In the genomic region with DNA sequence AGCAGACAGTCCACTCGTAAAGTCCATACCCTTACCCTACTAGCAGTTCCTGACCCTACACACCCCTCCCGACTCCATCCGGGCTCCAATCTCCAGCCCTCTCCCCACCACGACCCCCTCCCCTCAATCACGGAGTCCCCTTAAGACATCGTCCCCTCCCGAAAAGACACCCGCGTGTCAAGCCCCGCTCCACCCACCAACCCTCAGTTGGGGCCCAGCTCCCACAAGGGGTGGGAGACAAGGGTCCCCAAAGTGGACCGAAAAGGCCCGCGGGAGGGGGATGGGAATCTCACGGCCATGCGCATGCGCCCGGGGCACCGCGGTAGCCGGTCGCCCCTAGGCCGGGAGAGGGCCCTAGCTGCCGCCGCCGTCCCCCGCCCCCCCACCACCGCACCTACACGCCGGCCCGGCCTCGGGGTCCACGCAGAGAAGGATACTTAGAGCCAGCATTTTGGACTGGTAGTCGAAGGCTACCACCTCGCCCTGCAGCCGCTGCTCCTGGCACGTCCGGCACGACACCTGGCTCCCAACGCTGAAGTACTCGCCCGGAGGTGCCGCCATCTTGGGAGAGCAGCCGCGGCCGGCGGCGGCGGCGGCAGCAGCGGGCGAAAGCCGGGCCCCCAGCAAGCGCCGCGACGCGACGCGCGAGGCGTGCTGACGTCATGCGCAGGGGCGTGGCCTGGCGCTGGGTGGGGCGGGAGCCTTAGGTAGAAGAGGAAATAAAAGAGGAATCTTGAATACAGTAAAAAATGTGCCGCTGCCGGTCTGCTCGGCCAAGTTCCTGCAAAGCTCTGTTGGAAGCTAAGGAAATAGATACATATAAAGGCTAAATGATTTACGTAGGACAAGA, we compare ENCODE assay signal across 7 mouse cellular contexts. TPM values are rescaled to one million over a fixed set of nuclear protein-coding genes. Genes with fewer than 3 reads are reported as not detected.
DNase-seq lines count a peak whose midpoint lies in the region; ATAC-seq lines count a peak whose summit lies in the region.

Gene Lsm12 (minus strand): TSS at position 651 of the 850 bp plus-strand sequence.

- peak within 1 kb of the TSS; percentile 94 for H3K27ac ChIP-seq in embryonic facial prominence, embryonic 10.5 days (replicated peaks)
- H3K27ac ChIP-seq in limb, embryonic 10.5 days, result peak within 1 kb of the TSS; percentile 97
- H3K27ac ChIP-seq in midbrain, embryonic 13.5 days, result peak within 1 kb of the TSS; percentile 96

- peaks cover 30% of the 10 kb centered on the region for H3K4me1 ChIP-seq in embryonic facial prominence, embryonic 10.5 days
- H3K4me1 ChIP-seq in limb, embryonic 10.5 days, result peaks cover 25% of the 10 kb centered on the region
- H3K4me1 ChIP-seq in midbrain, embryonic 13.5 days (replicated peaks), result peaks cover 31% of the 10 kb centered on the region

- H3K9me3 ChIP-seq in embryonic facial prominence, embryonic 10.5 days, result no peaks in the 10 kb centered on the region
- H3K9me3 ChIP-seq in limb, embryonic 10.5 days (replicated peaks), result no peaks in the 10 kb centered on the region
- no peaks in the 10 kb centered on the region for H3K9me3 ChIP-seq in midbrain, embryonic 13.5 days

- H3K4me3 ChIP-seq in embryonic facial prominence, embryonic 10.5 days, result peak within 1 kb of the TSS; percentile 72
- peak within 1 kb of the TSS; percentile 75 for H3K4me3 ChIP-seq in limb, embryonic 10.5 days
- H3K4me3 ChIP-seq in midbrain, embryonic 13.5 days (replicated peaks), result peak within 1 kb of the TSS; percentile 95

- peak within 1 kb of the TSS; percentile 92 for H3K9ac ChIP-seq in midbrain, embryonic 13.5 days (replicated peaks)

- no peaks in the 10 kb centered on the region for H3K27me3 ChIP-seq in embryonic facial prominence, embryonic 10.5 days (replicated peaks; ENCODE audit: low read depth, poor library complexity, severe bottlenecking)
- H3K27me3 ChIP-seq in limb, embryonic 10.5 days (ENCODE audit: low read depth, poor library complexity, severe bottlenecking), result no peaks in the 10 kb centered on the region
- no peaks in the 10 kb centered on the region for H3K27me3 ChIP-seq in midbrain, embryonic 13.5 days

- ATAC-seq in granulocyte monocyte progenitor cell, adult 5-6 weeks (replicated peaks; ENCODE audit: poor library complexity, severe bottlenecking), result peak; percentile 78
- peak; percentile 88 for ATAC-seq in midbrain, embryonic 13.5 days

- H3K36me3 ChIP-seq in embryonic facial prominence, embryonic 10.5 days (replicated peaks), result peaks cover 33% of the 10 kb centered on the region
- H3K36me3 ChIP-seq in limb, embryonic 10.5 days, result peaks cover 35% of the 10 kb centered on the region
- peaks cover 20% of the 10 kb centered on the region for H3K36me3 ChIP-seq in midbrain, embryonic 13.5 days

- WGBS in embryonic facial prominence, embryonic 10.5 days, result under 1% methylated on average over 70 of the region's 70 CpGs
- under 1% methylated on average over 70 of the region's 70 CpGs for WGBS in limb, embryonic 10.5 days
- WGBS in midbrain, embryonic 13.5 days, result under 1% methylated on average over 68 of the region's 70 CpGs

- DNase-seq in adrenal gland, postnatal 10 days, result peak; percentile 99
- peak; percentile 96 for DNase-seq in embryonic facial prominence, embryonic 10.5 days (ENCODE audit: low spot score)
- peak; percentile 91 for DNase-seq in kidney, adult 11 months
- peak; percentile 99 for DNase-seq in limb, embryonic 10.5 days (ENCODE audit: low spot score)
- peak; percentile 97 for DNase-seq in spleen, adult 12 weeks (ENCODE audit: low spot score)

- H3K4me2 ChIP-seq in midbrain, embryonic 13.5 days (replicated peaks), result peak within 1 kb of the TSS; percentile 82

RNA-seq across cellular contexts. Expression of gene Lsm12, which starts in this region (rescaled TPM):
- 10 to 100 TPM; 77.5 to 80.8 TPM for total RNA-seq in adrenal gland, postnatal 10 days (2021)
- polyA plus RNA-seq in embryonic facial prominence, embryonic 10.5 days (2016; fragmentation: Nextera tagmentation; extraction: Ambion mirVana), result 145 and 155 TPM in 2 replicates
- 109 and 123 TPM in 2 replicates for total RNA-seq in granulocyte monocyte progenitor cell, adult 5-6 weeks (2014; fragmentation: Nextera tagmentation)
- 67.6 and 77.7 TPM in 2 replicates for total RNA-seq in granulocyte monocyte progenitor cell, adult 5-6 weeks (2017)
- polyA plus RNA-seq in limb, embryonic 10.5 days (2016; fragmentation: Nextera tagmentation; extraction: Ambion mirVana), result 125 and 146 TPM in 2 replicates
- 141 and 156 TPM in 2 replicates for polyA plus RNA-seq in midbrain, embryonic 13.5 days (2015; fragmentation: Nextera tagmentation; extraction: Ambion mirVana)

Comparison
In these comparisons a context has a peak if more than half of its experiments do, and no peak if none do; other contexts are left out.
1. Peak in every context shown above with its lines: DNase-seq, ATAC-seq, H3K4me3 ChIP-seq and H3K27ac ChIP-seq.